13 mouse cellular contexts compared by ENCODE assay signal in genomic region chr13:18125226-18126000, GRCm38 (mm10).
A peak's percentile ranks its signal among the peaks of the same experiment; 100 is the strongest.
DNase-seq lines count a peak whose midpoint lies in the region; ATAC-seq lines count a peak whose summit lies in the region.
"Had no signal": no experiment of that assay in that cellular context is flagged by ENCODE, and none has a peak within 500 bp of the region (broad histone marks: within the 10 kb centered on the region; RNA-seq: fewer than 3 reads in every experiment).

No protein-coding gene starts in this region.

- no peaks in the 10 kb centered on the region for H3K9me3 ChIP-seq in hindbrain, embryonic 16.5 days (ENCODE audit: control insufficient read depth, low read length)
- H3K9me3 ChIP-seq in hindbrain, embryonic 14.5 days (ENCODE audit: control insufficient read depth, low read length), result no peaks in the 10 kb centered on the region
- H3K9me3 ChIP-seq in forebrain, embryonic 10.5 days, result no peaks in the 10 kb centered on the region
- H3K9me3 ChIP-seq in midbrain, embryonic 15.5 days, result no peaks in the 10 kb centered on the region
- H3K9me3 ChIP-seq: liver, embryonic 15.5 days had no signal

- no peak overlapping the region for H3K4me2 ChIP-seq in hindbrain, embryonic 16.5 days (ENCODE audit: low read length)
- H3K4me2 ChIP-seq in hindbrain, embryonic 14.5 days (replicated peaks), result no peak overlapping the region
- no peak overlapping the region for H3K4me2 ChIP-seq in midbrain, embryonic 15.5 days
- H3K4me2 ChIP-seq: liver, embryonic 15.5 days had no signal

- H3K9ac ChIP-seq in hindbrain, embryonic 16.5 days (ENCODE audit: low read depth, low read length), result no peak overlapping the region
- no peak overlapping the region for H3K9ac ChIP-seq in hindbrain, embryonic 14.5 days
- H3K9ac ChIP-seq in midbrain, embryonic 15.5 days, result no peak overlapping the region
- H3K9ac ChIP-seq: liver, embryonic 15.5 days had no signal

- H3K36me3 ChIP-seq in hindbrain, embryonic 16.5 days (ENCODE audit: control insufficient read depth, insufficient read depth, low read length), result no peaks in the 10 kb centered on the region
- H3K36me3 ChIP-seq in hindbrain, embryonic 14.5 days (replicated peaks; ENCODE audit: control insufficient read depth, insufficient read depth), result no peaks in the 10 kb centered on the region
- H3K36me3 ChIP-seq in forebrain, embryonic 10.5 days (replicated peaks), result no peaks in the 10 kb centered on the region
- no peaks in the 10 kb centered on the region for H3K36me3 ChIP-seq in midbrain, embryonic 15.5 days (replicated peaks)
- H3K36me3 ChIP-seq: liver, embryonic 15.5 days had no signal

- no peaks in the 10 kb centered on the region for H3K27me3 ChIP-seq in hindbrain, embryonic 16.5 days (replicated peaks; ENCODE audit: control insufficient read depth, insufficient read depth, low read length)
- no peaks in the 10 kb centered on the region for H3K27me3 ChIP-seq in hindbrain, embryonic 14.5 days (ENCODE audit: control insufficient read depth, insufficient read depth, low read length)
- H3K27me3 ChIP-seq in forebrain, embryonic 10.5 days (ENCODE audit: poor library complexity, severe bottlenecking), result no peaks in the 10 kb centered on the region
- H3K27me3 ChIP-seq in midbrain, embryonic 15.5 days (replicated peaks), result no peaks in the 10 kb centered on the region

- DNase-seq in hindbrain, embryonic 14.5 days (ENCODE audit: low spot score), result no peak
- DNase-seq in right cerebral cortex, postnatal 10 days (ENCODE audit: low spot score in 2 of 2), result peak; percentile 64 to 68
- DNase-seq in right cerebral cortex, postnatal 36 days (ENCODE audit: low spot score in 2 of 2), result no peak
- DNase-seq in forebrain, embryonic 10.5 days (ENCODE audit: extremely low spot score, low spot score), result no peak
- DNase-seq in left cerebral cortex, adult 8-10 months (ENCODE audit: low spot score in 2 of 2), result no peak
- no peak for DNase-seq in spleen, adult 12 weeks (ENCODE audit: low spot score)
- DNase-seq: gastrocnemius, postnatal 25 days; kidney, postnatal 10 days; lung, postnatal 36 days; thymus, postnatal 36 days had no signal

- H3K4me3 ChIP-seq in hindbrain, embryonic 16.5 days (ENCODE audit: low read length), result no peak overlapping the region
- no peak overlapping the region for H3K4me3 ChIP-seq in hindbrain, embryonic 14.5 days (replicated peaks; ENCODE audit: low read length)
- H3K4me3 ChIP-seq in forebrain, embryonic 10.5 days, result no peak overlapping the region
- H3K4me3 ChIP-seq in midbrain, embryonic 15.5 days, result no peak overlapping the region
- H3K4me3 ChIP-seq: liver, embryonic 15.5 days had no signal

- H3K27ac ChIP-seq in hindbrain, embryonic 16.5 days (ENCODE audit: low read depth, low read length), result no peak overlapping the region
- no peak overlapping the region for H3K27ac ChIP-seq in hindbrain, embryonic 14.5 days
- H3K27ac ChIP-seq in forebrain, embryonic 10.5 days, result peak overlapping the region; percentile 48; the same call in 1 of the 2 replicates
- H3K27ac ChIP-seq in midbrain, embryonic 15.5 days, result no peak overlapping the region
- H3K27ac ChIP-seq: liver, embryonic 15.5 days had no signal

- no peaks in the 10 kb centered on the region for H3K4me1 ChIP-seq in hindbrain, embryonic 16.5 days (ENCODE audit: control insufficient read depth, insufficient read depth, low read depth, low read length)
- no peaks in the 10 kb centered on the region; the same call in 1 of the 2 replicates for H3K4me1 ChIP-seq in hindbrain, embryonic 14.5 days (replicated peaks; ENCODE audit: control insufficient read depth, insufficient read depth, low read length)
- peaks cover 50% of the 10 kb centered on the region for H3K4me1 ChIP-seq in forebrain, embryonic 10.5 days
- peaks cover 15% of the 10 kb centered on the region for H3K4me1 ChIP-seq in midbrain, embryonic 15.5 days
- H3K4me1 ChIP-seq: liver, embryonic 15.5 days had no signal

- WGBS in hindbrain, embryonic 16.5 days, result 74% methylated on average over 15 of the region's 15 CpGs
- 81% methylated on average over 15 of the region's 15 CpGs for WGBS in hindbrain, embryonic 14.5 days
- 71% methylated on average over 15 of the region's 15 CpGs for WGBS in forebrain, embryonic 10.5 days
- WGBS in midbrain, embryonic 15.5 days, result 72% methylated on average over 15 of the region's 15 CpGs

- ATAC-seq in hindbrain, embryonic 16.5 days, result peak; percentile 49
- ATAC-seq in hindbrain, embryonic 14.5 days (ENCODE audit: low FRiP score), result no peak
- ATAC-seq in midbrain, embryonic 15.5 days (replicated peaks), result peak; percentile 41; the same call in 1 of the 2 replicates

Comparison
In these comparisons a context has a peak if more than half of its experiments do, and no peak if none do; other contexts are left out.
1. DNase-seq: peak in right cerebral cortex, postnatal 10 days (2 of 2); none in hindbrain, embryonic 14.5 days (single experiment), right cerebral cortex, postnatal 36 days (0 of 2), forebrain, embryonic 10.5 days (single experiment), left cerebral cortex, adult 8-10 months (0 of 2) and spleen, adult 12 weeks (single experiment).